Mouse (Mus musculus) embryonic fibroblast, embryonic 13.5 days (primary cell): ENCODE results near the gene Kcnk15.

Experiments
- CTCF ChIP-seq: IDR thresholded peaks from 2 replicates; pipeline ENCODE4 v1.5.1; 2011; ENCODE audit warnings: mild to moderate bottlenecking, control low read depth, low read length, moderate library complexity, borderline replicate concordance; ENCODE audit not compliant: insufficient read depth
- POLR2A ChIP-seq: IDR thresholded peaks from 2 replicates; pipeline ENCODE4 v1.6.1; 2011; ENCODE audit warnings: low read depth, mild to moderate bottlenecking, control low read depth, low read length, moderate library complexity

DNA sequence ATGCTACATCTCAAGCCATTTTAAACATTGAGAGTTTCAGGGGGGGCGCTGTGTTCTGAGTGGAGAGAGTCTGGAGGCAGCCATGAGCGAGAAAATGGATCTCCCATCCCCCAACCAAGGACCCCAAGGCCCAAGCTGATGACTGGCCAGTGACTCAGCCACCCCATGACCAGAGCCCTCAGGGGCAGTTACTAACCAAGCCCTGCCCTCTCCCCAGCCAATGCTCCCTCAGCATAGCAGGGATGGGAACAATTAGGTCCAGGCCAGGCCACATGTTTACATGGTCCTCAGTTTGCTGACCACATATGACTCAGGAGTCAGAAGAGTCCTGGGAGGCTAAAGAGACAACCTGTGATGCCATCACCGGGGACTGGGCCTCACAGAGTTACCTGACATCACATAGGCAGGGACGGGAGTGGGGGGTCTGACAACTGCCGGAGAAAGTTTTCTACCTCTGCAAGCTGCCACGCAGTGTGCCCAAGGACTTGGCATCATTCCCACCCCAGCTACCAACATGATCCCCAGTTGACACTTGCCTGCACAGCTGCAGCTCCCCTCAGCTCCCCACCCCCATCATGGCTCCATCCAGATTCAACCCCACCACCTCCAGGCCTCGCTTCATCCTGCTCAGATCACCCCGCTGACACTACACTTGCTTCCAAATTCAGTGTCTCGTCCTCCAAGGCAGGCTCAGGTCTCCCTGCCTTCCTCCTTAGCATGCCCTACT is 38.5 kb upstream of the Kcnk15 start:
- no peak for TF ChIP-seq CTCF
- no peak for TF ChIP-seq POLR2A
